Mouse (Mus musculus) kidney, adult 2 months (tissue): ENCODE measurements at regions not wholly inside any gene's neighbourhood (a gene's known extent, or its start where the extent isn't known, plus 50 kb on each side); places are given as distances from the start of the nearest gene placed in this dataset.

Experiments
- DNase-seq: peaks from one replicate; pipeline ENCODE4 v3.0.0; 2021
- H3K27ac ChIP-seq: fragments of 200-500 bp; 2 replicates; pipeline ENCODE4 v1.5.1; 2012; ENCODE audit warnings: low read depth, low read length, control low read depth, inconsistent platforms; ENCODE audit not compliant: insufficient read depth
- H3K27me3 ChIP-seq: fragments of 200-500 bp; replicated peaks from 2 replicates; pipeline ENCODE4 v1.6.1; 2012; ENCODE audit warnings: mild to moderate bottlenecking, moderate library complexity, low read length, inconsistent platforms; ENCODE audit not compliant: control insufficient read depth, insufficient read depth
- H3K36me3 ChIP-seq: fragments of 200-500 bp; 2 replicates; pipeline ENCODE4 v1.6.1; 2012; ENCODE audit warnings: mild to moderate bottlenecking, moderate library complexity, low read length, inconsistent platforms; ENCODE audit not compliant: control insufficient read depth, insufficient read depth
- H3K4me1 ChIP-seq: fragments of 200-500 bp; 2 replicates; pipeline ENCODE4 v1.6.1; 2011; ENCODE audit warnings: low read length; ENCODE audit not compliant: control insufficient read depth, insufficient read depth
- H3K4me3 ChIP-seq: fragments of 200-500 bp; 2 replicates; pipeline ENCODE4 v1.5.1; 2011; ENCODE audit warnings: mild to moderate bottlenecking, low read depth, low read length, control low read depth; ENCODE audit not compliant: insufficient read depth
- CTCF ChIP-seq: fragments of 200-500 bp; conservative IDR thresholded peaks from 2 replicates; pipeline ENCODE4 v1.5.1; 2011; ENCODE audit warnings: low read depth, mild to moderate bottlenecking, control low read depth, low read length, moderate library complexity, mixed read lengths; ENCODE audit not compliant: insufficient read depth, insufficient read length
- POLR2A ChIP-seq: fragments of 200-500 bp; IDR thresholded peaks from one replicate; pipeline ENCODE4 v1.6.1; 2011; ENCODE audit warnings: low read depth, low read length, control low read depth
- WGBS: fragments of 180-500 bp; shearing (Covaris S2); methylation state at CpG from one replicate; pipeline ENCODE4 v1.1.7; 2018; 5-methylcytosine and 5-hydroxymethylcytosine counted together

GRCm38 (mm10) chr9:90757175-90757574 is 486.6 kb upstream of the Tbc1d2b start:
- no peaks in the 10 kb centered on the region for H3K4me1 ChIP-seq
- H3K27ac ChIP-seq: no peak overlapping the region
- H3K4me3 ChIP-seq: no peak overlapping the region
- 48% methylated on average over 3 of the region's 3 CpGs for WGBS
- no peaks in the 10 kb centered on the region for H3K27me3 ChIP-seq
- TF ChIP-seq POLR2A (no peak), CTCF (no peak)
- DNase-seq: no peak
- no peaks in the 10 kb centered on the region for H3K36me3 ChIP-seq

DNA sequence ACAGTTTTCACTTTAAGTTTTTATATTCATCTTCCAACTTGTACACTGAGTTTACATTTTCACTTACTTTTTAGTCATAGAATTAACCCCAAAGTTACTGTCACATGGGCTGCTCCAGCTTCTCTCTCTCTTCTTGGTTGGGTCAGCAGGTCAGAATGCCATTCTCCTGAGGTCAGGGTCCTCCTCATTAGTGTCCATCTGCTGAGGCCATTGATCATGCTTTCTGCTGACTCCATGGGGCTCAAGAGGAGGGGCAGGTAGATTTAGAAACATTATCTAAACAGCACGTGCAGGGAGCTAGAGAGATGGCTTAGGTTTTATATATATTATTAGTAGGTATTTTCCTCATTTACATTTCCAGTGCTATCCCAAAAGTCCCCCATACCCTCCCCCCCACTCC is 503.7 kb upstream of the Tbc1d2b start:
- no peak for DNase-seq
- H3K4me3 ChIP-seq: no peak overlapping the region
- H3K4me1 ChIP-seq: no peaks in the 10 kb centered on the region
- TF ChIP-seq CTCF (no peak), POLR2A (no peak)
- H3K36me3 ChIP-seq: no peaks in the 10 kb centered on the region
- H3K27me3 ChIP-seq: no peaks in the 10 kb centered on the region
- WGBS: 48% methylated on average over 1 of the region's 1 CpGs
- no peak overlapping the region for H3K27ac ChIP-seq

GRCm38 (mm10) chr9:90789545-90789944 is 518.9 kb upstream of the Tbc1d2b start:
- no peaks in the 10 kb centered on the region for H3K36me3 ChIP-seq
- no peak overlapping the region for H3K27ac ChIP-seq
- TF ChIP-seq CTCF (no peak), POLR2A (no peak)
- no peak for DNase-seq
- H3K4me1 ChIP-seq: no peaks in the 10 kb centered on the region
- H3K4me3 ChIP-seq: no peak overlapping the region
- no peaks in the 10 kb centered on the region for H3K27me3 ChIP-seq

GRCm38 (mm10) chr9:90791871-90792270 is 521.3 kb upstream of the Tbc1d2b start:
- no peak for DNase-seq
- H3K4me3 ChIP-seq: no peak overlapping the region
- WGBS: 71% methylated on average over 2 of the region's 2 CpGs

DNA sequence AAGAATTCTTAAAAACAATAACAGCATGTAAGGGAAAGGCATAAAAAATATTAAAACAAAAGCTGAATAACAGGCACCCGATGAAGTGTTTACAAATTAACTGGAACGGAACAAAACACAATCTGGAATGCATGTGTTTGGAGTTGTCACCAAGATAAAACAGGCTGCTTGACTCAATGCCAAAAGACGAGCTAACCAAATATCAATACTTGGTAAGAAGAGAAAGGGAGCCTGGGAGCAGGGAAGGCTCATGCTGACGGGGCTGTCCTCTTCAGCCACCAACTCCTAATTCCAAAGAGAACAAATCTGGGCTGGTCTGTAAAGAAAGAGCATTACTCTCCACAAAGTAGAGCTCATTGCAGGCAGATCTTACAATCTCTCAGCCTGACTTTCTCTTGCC is 545.4 kb upstream of the Zic4 start:
- H3K36me3 ChIP-seq: no peaks in the 10 kb centered on the region
- no peak for DNase-seq

More at GRCm38 (mm10) chr9:90791871-90792270, 521.3 kb upstream of the Tbc1d2b start:
- H3K36me3 ChIP-seq: no peaks in the 10 kb centered on the region
- H3K27ac ChIP-seq: no peak overlapping the region
- H3K4me1 ChIP-seq: no peaks in the 10 kb centered on the region
- no peak for TF ChIP-seq POLR2A
- no peak for TF ChIP-seq CTCF
- no peaks in the 10 kb centered on the region for H3K27me3 ChIP-seq

GRCm38 (mm10) chr9:90823574-90824280 is 538.5 kb upstream of the Zic4 start:
- no peak overlapping the region for H3K4me3 ChIP-seq
- no peaks in the 10 kb centered on the region for H3K27me3 ChIP-seq
- no peak for TF ChIP-seq POLR2A
- no peak for TF ChIP-seq CTCF
- no peaks in the 10 kb centered on the region for H3K36me3 ChIP-seq
- H3K27ac ChIP-seq: no peak overlapping the region
- no peak for DNase-seq
- no peaks in the 10 kb centered on the region for H3K4me1 ChIP-seq
- 74% methylated on average over 4 of the region's 4 CpGs for WGBS

More for the DNA sequence above, 545.4 kb upstream of the Zic4 start:
- Histone ChIP-seq H3K27me3 (no peaks in the 10 kb centered on the region), H3K4me1 (no peaks in the 10 kb centered on the region), H3K4me3 (no peak overlapping the region), H3K27ac (no peak overlapping the region)
- WGBS: 58% methylated on average over 4 of the region's 4 CpGs
- TF ChIP-seq POLR2A (no peak), CTCF (no peak)

- no peak overlapping the region for H3K27ac ChIP-seq
- 82% methylated on average over 3 of the region's 3 CpGs for WGBS
- H3K4me1 ChIP-seq: no peaks in the 10 kb centered on the region
- no peak for DNase-seq
- H3K36me3 ChIP-seq: no peaks in the 10 kb centered on the region
- no peak overlapping the region for H3K4me3 ChIP-seq
- H3K27me3 ChIP-seq: no peaks in the 10 kb centered on the region
- TF ChIP-seq POLR2A (no peak), CTCF (no peak)
Observed at GRCm38 (mm10) chr9:90827474-90827873, 534.7 kb upstream of the Zic4 start.
